Mouse (Mus musculus): ENCODE measurements around the gene Ranbp3.
"Not testable (repeated sequence)": the region's sequence is repeated elsewhere in the genome, so short reads cannot be mapped to it uniquely, and the experiment has no call there.

Ranbp3 gene

DNA sequence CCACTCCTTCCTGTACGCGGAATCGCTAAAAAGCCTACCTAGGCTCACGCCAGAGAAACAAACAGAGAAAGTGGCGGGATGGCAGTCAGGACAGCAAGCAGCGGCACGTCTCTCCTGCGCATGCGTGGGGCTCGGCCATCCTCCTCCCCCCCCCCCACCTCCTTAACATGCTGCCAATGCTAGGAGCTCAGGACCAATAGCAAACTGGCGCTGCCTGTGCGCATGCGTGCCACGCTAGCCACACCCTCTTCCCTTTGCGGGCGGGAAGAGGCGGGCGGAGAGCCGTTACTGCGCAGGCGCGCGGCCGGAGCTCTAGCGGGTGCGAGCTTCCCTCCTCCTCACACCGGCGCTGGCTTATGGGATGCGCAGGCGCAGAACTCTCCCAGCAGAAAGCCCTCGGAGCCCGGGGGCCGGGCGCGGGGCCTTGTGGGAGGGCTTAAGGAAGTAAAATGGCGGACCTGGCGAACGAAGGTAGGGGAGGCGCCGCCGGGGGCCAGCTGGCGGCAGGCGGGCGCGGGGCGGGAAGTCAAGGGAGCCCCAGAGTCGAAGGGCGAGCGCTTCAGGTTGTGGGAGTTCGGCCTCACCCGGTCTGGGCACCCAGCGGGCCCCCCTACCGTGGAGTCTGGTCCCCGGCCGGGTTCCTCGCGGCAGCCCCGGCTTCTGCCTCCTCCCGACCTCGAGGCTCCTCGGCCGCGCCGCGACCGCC is at the start of gene Ranbp3:
Ranbp3 (plus strand) TSS at position 354 of the 706 bp plus-strand sequence.
- peak; percentile 100 for DNase-seq (ENCODE audit: low read depth, low spot score)

DNA sequence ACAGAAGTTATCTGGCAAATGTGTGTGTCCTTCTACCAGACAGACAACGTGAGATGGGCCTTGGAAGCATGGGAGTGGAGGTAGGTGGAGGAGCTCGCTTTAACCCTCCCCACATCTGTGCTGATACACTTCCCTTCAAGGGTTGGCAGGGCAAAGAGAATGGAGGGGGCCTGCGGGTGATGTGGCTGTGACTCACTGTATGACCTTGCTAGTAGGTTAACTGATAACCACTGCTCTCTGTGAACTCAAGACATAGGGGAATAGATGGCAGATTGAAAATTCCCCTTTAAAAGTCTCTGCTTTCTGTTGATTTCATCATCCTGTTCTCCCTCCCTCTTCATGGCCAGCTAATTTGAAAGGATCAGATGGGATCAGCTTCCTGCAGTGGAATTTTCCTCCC is 47.6 kb upstream of the Ranbp3 start:
- no peak for DNase-seq (ENCODE audit: low read depth, low spot score)

DNA sequence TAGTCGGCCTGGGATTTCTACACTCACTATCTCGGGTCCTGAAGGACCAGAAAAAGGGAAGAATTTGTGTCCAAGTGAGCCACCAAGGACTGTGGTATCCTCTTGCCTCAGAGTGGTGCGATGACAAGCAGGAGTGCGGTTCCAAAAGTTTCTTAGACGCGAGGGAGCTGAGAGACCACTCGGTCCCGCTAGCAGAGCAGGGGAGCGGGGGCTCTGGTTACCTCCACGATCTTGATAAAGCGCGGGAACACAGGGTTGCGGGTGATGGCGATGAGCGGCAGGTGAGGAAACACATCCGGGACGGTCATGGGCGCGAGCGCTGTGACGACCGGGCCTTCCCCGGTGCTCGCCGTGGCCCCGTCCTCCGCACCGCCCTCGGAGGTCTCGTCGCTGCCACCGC is 46.8 kb upstream of the Ranbp3 start:
- DNase-seq (ENCODE audit: low read depth, low spot score) = no peak

DNA sequence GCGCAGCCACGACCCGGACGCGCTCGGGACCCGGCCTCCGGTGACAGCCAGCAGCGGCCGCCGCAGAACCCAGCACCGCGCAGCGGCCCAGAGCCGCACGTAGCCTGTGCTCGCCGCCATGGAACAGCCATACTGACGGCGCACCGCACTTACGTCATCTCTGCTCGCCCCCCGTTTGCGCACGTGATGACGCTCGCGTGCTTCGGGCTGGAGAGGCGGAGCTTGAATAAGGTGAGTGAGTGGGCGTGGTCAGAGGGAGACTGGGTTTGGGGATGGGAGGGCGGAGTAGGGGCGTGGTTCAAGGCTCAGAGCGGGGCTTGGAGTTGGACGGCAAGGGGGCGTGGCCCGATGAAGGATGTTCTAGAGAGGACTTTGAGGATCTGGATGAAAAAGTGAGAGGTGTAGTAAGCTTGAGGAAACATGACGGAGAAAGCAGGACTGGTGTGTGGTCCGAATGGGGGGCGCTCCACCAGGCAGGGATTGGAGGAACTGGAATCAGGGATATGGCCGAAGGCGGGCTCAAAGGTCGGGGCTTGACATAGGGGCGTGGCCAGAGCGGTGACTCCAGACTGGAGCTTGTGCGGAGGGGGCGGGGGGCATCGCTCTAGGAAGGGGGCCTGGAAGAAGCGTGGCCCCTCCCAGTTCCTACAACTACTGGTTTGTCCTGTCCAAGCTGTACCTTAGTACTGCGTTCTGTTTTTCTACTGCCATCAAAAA is 46.2 kb upstream of the Ranbp3 start, which contains the start of gene Lonp1:
Lonp1 (minus strand) TSS at position 134 of the 717 bp plus-strand sequence.
- DNase-seq (ENCODE audit: low read depth, low spot score) = peak; percentile 99

DNA sequence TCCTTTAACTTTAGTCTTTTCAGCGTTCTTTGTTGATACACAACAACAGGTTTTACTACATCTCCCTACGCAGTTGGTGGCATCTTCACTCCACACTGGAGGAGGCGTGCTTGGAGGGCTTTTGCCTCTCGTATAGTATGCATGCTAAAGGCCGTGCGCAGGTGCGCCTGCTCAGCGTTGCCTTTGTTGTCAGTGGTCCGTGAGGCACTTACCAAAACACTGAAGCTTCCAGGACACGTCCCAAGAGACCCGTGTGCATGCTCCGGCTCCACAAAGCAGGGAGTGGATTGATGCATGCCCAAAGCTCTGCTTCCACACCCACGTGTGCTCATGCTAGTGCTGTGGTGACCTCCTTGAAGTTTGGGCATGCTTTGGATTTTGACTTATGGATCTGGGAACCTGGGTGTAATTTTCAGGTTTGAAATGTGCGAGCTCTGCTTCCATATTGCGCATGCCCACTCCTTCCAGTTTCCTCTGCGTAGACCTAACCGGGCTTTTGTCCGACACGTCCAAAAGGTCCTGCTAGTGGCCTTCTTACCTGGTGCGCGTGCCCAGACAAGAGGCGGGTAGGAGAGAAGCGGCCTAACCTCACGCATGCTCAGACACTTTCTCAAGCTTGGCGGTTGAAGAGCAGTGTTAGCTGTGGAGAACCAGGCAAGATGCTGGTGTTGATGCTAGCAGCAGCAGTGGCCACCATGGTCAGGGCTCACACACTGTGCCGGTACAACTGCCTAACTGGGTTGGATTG is 45.4 kb upstream of the Ranbp3 start, which contains the start of gene Catsperd:
Catsperd (plus strand) TSS at position 614 of the 748 bp plus-strand sequence.
- DNase-seq (ENCODE audit: low read depth, low spot score) = peak; percentile 68

DNA sequence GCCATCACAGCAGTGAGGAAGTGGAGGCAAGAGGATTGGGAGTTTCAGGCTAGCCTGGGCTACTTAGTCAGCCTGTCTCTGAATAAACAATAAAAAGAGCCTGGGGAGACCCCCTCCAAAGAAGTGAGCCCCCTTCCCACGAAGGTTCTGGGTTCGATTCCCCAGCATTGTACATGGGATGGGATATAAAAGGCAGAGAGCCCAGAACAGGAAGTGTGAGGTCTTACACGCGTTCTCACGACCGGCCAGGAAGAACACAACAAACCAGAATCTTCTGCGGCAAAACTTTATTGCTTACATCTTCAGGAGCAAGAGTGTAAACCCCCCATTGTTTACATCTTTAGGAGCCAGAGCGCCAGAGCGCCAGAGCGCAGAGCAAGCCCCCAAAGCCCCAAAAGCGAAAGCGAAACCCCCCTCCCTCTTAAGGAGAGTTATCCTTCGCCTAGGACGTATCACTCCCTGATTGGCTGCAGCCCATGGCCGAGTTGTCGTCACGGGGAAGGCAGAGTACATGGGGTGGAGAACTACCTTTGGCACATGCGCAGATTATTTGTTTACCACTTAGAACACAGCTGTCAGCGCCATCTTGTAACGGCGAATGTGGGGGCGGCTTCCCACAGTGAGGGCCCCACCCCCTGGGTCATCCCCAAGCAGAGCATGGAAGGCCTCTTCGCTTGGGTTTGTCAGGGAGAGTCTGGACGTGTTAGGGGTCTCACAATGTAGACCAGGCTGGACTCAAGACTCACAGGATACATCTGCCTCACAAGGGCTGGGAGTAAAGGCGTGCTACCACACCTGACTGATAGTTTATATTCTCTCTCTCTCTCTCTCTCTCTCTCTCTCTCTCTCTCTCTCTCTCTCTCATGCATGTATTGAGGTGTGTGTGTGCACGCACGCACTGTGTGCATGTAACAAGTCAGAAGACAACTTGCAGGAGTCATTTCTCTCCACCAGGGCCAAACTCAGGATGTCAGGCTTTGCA is 43.0 kb upstream of the Ranbp3 start:
- DNase-seq (ENCODE audit: low read depth, low spot score) = not testable (repeated sequence)

DNA sequence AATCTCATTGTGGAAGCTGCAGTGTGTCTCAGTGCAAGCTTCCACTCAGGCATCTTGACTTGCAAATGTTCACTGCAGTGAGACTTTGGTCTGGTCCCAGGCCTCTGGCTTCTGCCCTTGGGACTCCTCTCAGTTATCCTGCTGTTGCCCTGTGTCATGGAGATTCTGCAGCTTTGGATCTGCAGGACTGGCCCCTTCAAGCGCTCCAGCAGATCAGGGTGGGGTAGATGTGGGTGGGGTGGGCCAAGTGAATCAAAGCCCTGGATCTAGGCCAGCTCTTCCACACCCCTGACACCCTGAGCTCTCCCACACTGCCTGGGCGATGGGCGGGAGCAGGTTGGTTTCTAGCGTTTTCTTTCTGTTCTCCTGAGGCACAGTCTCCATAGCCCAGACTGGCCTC is 41.3 kb upstream of the Ranbp3 start:
- DNase-seq (ENCODE audit: low read depth, low spot score) = no peak

DNA sequence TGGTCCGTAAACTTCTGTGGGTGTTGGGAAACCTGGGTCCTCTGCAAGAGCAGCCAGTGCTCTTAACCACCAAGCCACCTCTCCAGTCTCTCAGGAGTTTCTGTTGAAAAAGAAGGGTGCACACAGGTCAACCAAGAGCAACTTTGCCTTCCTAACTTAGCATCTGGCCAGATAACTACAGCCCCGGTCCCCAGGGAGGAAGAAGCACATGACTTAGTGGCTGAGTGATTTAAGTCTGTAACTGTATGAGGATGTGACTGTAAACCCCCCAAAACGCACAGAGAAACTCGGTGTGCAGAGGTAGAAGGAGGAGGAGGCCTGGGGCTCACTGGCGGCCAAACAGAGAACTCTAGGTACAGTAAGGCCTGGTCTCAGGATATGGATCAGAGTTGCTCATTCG is 39.1 kb upstream of the Ranbp3 start:
- no peak for DNase-seq (ENCODE audit: low read depth, low spot score)

DNA sequence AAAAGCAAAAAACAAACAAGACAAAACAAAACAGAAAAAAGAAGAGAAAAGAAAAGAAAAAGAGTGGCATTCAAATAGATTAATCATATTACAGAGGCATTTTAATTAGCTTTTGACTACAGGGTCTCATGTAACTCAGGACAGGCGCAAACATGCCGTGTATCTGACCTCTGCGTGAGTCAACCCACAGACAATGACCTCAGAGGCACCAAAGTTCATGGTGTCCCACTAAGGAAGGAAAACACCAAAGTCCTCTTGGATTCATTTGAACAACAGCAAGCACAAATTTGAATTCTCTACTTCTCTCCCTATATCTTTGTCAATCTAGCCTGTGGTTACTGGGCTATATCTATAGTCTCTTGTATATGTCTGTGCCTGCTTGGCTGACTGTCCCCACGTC is 29.9 kb upstream of the Ranbp3 start:
- no peak for DNase-seq (ENCODE audit: low read depth, low spot score)

DNA sequence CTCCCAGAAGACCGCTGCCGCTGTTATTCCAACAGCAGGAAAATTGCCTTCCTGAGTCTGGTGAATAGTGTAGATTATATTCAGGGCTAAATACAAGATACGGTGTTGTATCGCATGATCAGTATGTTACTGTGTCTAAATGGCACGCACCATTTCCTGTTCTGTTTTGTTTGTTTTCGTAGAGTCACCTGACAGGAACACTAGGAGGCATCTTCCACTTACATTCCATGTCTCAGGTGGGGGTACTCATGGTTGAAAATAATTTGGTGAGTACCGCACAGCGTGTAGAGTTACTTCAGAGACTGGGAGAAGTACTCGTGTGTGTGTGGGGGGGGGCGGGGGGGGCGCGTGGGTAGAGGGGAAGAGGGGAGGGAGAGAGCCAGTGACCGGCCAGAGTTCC is 25.5 kb upstream of the Ranbp3 start:
- DNase-seq (ENCODE audit: low read depth, low spot score) = no peak

DNA sequence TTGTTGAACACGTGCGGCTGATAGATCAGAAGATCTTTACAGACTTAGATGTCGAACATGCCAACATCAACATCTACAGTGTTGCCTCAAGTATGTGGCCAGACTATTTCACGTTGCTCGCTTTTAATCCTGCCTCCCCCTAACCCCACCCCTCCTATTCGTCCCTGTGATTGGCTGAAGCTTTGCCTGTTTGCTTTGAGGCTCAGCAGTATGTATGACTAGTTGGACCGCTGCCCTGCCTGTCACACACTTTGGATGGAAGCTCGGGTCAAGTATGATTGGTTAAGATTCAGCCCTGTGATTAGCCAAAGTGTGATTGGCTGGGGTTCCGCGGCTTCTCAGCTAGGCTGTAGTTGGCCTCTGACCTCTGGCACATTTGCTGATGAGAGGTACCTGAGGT is 21.3 kb upstream of the Ranbp3 start:
- no peak for DNase-seq (ENCODE audit: low read depth, low spot score)

DNA sequence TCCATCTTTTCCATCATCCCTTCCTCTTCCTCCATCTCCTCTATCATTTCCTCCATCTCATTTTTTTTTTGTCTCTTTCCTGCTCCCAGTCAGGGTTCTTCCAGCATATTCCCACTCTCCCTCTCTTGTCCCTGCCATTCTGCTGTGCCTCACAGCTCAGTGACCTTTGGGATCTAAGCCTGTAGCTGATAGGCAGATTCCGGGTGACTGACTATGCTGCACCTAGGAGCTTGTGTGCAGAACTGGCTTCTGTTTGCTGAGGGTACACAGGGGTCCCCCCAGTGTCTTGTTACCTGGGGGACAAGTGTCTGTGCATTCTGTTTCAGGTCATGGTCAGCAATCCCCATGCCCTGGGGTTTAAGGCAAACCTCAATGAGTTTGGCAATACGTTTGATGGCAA is 18.3 kb upstream of the Ranbp3 start:
- no peak for DNase-seq (ENCODE audit: low read depth, low spot score)

DNA sequence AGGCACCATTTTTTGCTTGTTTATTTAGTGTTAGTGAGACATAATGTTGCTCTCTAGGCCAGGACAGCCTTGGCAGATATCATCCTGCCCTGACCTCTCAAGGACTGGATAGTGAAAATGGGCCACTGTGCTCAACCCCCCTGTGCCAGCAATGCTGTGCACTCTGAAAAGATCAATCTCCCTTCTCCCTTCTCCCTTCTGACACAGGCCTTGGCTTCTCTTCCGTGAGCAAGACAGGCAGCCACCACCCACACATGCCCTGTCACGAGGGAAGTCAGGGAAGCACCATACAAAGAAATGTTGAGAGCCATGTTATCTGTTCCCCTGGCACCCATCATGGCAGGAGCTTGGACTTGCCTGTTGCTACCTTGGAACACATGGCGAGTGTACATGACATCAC is 17.8 kb upstream of the Ranbp3 start:
- no peak for DNase-seq (ENCODE audit: low read depth, low spot score)

DNA sequence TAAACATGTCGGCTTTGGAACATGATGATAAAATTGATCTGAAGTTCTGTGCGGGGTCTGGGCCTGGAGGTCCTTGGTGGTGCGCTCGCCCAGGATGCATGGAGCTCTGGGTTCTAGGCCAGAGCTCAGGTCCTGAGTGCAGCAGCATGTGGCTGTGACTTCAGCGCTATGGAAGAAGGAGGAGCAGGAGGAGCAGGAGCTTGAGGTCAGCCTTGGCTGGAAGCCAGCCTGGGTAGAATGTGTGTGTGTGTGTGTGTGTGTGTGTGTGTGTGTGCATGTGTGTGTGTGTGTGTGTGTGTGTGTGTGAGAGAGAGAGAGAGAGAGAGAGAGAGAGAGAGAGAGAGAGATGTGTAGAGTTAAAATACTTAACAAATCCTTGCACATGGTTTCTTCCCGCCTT is 16.9 kb upstream of the Ranbp3 start:
- no peak for DNase-seq (ENCODE audit: low read depth, low spot score)

DNA sequence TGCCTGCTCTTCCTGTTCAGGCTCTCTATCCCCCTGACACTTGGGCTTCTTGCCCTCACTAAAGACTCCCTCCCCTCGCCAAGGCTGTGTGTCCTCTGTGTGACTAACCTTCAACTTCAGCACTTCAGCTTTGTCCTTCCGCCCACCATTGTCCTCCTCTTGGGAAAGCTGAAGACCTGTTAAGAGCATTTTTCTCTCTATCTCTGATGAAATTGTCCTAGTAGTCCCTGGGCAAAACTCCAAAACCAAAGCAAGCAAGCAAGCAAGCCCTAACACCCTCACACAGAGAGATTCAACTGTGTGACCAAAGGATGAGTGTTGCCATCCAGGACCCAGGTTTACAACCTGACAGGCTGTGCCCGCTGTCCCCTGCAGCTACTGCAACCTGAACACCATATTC is 9.4 kb upstream of the Ranbp3 start:
- no peak for DNase-seq (ENCODE audit: low read depth, low spot score)

DNA sequence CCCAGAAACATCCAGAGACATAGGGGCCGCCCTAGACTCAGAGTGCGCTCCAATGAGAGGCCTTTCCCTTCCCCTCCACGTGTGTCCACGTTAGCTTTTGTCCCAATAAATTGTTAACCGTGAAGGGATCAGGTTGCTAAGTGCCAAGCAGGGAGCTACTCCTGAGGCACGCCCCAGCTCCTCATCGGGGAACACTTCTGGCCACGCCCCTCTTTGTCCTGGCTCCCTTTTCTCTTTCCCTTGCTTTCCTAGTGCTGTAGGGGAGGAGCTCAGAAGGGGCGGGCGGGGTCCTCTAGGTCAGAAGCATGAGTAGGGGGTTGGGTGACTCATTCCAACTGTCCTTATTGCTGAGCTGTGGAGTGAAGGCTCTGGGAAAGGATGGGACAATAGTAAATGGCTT is 8.8 kb upstream of the Ranbp3 start:
- no peak for DNase-seq (ENCODE audit: low read depth, low spot score)

DNA sequence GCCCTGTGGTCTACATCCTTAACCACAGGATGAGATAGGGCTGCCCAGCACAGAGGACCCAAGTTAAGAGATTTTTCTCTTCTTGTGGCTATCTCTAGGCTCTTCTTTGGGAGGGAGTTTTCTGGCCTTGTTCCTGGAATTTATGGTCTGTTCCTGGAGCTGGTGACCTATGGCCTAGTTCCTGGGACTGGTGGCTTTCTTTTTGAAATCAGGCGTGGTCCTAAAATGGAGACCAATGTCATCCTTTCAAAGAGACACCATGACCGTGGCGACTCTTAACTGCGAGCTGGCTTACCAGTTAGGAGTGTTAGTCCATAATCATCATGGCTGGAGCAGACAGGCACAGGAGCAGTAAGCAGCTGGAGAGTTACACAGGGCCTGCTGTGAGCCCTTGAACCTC is 6.7 kb upstream of the Ranbp3 start:
- DNase-seq (ENCODE audit: low read depth, low spot score) = no peak

DNA sequence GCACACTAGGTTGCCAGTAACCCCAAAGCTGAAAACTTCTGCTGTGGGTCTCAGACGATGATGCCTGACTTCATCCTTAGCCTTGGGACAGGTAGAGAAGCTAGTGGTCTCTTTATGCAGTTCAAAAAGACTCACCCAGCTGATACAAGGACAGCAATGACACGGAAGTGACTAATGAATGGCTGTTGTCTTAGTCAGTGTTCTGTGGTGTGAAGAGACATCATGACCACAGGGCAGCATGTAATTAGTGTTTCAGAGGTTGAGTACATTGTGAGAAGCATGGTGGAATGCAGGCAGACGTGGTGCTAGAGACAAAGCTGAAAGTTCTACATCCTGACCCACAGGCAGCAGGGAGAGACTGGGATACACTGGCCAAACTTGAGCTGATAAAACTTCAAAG is 5.5 kb upstream of the Ranbp3 start:
- no peak for DNase-seq (ENCODE audit: low read depth, low spot score)

DNA sequence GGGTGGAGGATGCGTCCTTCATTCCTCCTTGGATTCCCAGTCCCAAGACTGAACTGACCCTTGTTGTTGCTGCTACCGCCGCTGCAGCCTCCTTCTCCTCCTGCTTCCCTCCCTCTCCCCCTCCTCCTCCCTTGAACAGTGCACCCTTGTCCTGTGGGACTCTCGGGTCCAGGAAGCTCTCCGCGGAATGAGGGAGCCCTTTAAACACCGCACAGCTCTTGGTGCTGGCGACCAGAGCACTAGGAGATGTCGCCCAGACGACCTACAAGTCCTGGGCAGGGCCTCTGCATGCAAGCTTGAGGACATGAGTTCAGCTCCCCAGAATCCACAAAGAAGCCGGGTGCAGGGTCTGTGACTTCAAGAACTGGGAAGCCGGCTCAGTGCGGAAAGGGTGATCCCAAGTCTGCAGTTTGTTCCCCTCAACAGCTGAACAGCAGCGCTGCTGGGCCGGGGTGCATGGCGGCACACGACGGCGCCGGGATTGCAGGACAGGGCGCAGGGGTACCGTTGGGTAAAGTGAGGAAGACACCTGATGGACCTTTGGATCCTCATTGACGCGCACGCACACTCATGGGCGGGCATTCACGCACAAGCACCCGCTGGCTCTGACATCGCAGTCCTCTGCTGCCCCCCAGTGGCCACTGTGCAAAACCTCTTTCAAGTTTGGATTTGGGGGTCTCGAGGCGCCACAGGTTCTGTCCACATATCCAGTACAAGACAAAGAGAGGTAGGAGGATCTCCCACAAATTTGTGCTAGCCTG is 4.5 kb upstream of the Ranbp3 start:
- DNase-seq (ENCODE audit: low read depth, low spot score) = peak; percentile 91

DNA sequence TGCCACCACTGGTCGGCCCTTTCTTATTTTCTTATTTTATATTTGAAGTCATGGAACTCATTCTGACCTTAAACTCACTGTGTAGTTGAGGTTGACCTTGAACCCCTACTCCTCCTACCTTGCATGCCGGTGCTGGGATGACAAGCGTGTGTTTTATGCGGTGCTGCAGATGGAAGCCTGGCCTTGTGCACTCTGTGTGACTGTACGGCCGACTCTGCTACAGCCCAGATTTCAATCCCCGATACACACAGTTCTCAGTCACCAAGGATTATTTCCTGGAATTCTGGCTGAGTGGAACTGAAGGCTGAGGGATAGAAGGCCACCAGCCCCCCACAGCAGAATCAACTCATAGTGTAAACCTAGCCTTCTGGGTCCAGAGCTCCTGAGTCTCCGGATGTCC is 3.3 kb upstream of the Ranbp3 start:
- no peak for DNase-seq (ENCODE audit: low read depth, low spot score)
